Comparison of ENCODE assay signal across 11 mouse cellular contexts in the genomic region with DNA sequence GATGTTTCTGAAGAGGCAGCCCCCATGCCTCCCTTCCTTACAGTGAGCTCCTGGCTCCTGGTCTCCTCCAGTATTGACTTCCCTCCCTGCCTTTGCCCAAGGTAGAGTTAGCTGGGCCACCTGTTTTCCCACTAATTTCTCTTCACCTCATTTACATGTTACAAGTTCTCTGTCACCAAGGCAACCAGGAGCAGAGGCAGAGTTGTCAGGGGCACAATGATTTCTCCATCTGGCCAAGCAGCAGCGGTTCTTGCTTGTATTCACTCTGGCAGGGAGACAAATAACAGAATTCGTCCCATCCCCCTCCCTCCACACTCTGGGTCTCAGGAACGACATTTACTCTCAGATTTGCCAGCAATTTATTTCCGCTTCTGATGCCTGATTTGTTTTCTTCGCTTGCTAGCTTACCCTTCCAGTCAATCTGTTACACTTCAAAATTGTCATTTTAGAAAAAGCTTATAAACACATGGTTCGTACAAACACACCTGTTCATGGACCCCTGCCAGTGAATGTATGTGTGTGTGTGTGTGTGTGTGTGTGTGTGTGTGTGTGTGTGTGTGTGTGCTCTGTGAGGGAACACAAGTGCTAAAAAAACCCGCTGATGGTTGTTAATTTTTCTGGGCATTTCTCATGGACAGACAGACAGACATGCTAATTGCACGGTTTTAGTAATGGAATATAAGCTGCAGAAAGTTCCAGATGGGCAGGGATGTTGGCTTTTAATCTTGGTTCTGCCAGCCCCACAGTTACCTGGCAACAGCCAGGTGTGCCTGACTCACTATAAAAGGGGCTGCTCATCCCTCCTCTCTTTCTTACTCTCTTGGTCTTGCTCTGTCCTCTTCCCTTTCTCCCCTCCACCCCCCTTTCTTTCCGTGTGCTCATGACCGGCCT.
A peak's percentile ranks its signal among the peaks of the same experiment; 100 is the strongest.
DNase-seq lines count a peak whose midpoint lies in the region; ATAC-seq lines count a peak whose summit lies in the region.
"Had no signal": no experiment of that assay in that cellular context is flagged by ENCODE, and none has a peak within 500 bp of the region (broad histone marks: within the 10 kb centered on the region; RNA-seq: fewer than 3 reads in every experiment).

No protein-coding gene starts in this region.

- no peak for ATAC-seq in midbrain, embryonic 11.5 days (ENCODE audit: low FRiP score)
- 0 out of 2 replicates have a peak, but pooled peaks have one; percentile 35 for ATAC-seq in hindbrain, embryonic 11.5 days (ENCODE audit: low FRiP score)

- no peak overlapping the region for H3K4me2 ChIP-seq in midbrain, embryonic 11.5 days
- no peak overlapping the region for H3K4me2 ChIP-seq in hindbrain, embryonic 11.5 days (replicated peaks; ENCODE audit: low read depth, low read length)
- H3K4me2 ChIP-seq: embryonic facial prominence, embryonic 13.5 days had no signal

- H3K9ac ChIP-seq in midbrain, embryonic 11.5 days (ENCODE audit: low read length) = no peak overlapping the region
- H3K9ac ChIP-seq in hindbrain, embryonic 11.5 days (ENCODE audit: low read depth, low read length) = no peak overlapping the region
- H3K9ac ChIP-seq: embryonic facial prominence, embryonic 13.5 days had no signal

- H3K27me3 ChIP-seq in midbrain, embryonic 11.5 days (ENCODE audit: control insufficient read depth, insufficient read depth, low read length) = no peaks in the 10 kb centered on the region
- no peaks in the 10 kb centered on the region for H3K27me3 ChIP-seq in midbrain, embryonic 10.5 days (ENCODE audit: low read depth, poor library complexity, severe bottlenecking)
- no peaks in the 10 kb centered on the region for H3K27me3 ChIP-seq in hindbrain, embryonic 11.5 days (ENCODE audit: control insufficient read depth, insufficient read depth, low read length)
- H3K27me3 ChIP-seq: embryonic facial prominence, embryonic 13.5 days had no signal

- WGBS in midbrain, embryonic 11.5 days = 45% methylated on average over 9 of the region's 10 CpGs
- 62% methylated on average over 10 of the region's 10 CpGs for WGBS in midbrain, embryonic 10.5 days
- 44% methylated on average over 9 of the region's 10 CpGs for WGBS in hindbrain, embryonic 11.5 days

- DNase-seq in midbrain, embryonic 11.5 days (ENCODE audit: low spot score, missing footprints) = peak; percentile 84
- DNase-seq in midbrain, embryonic 10.5 days (ENCODE audit: low spot score) = no peak
- DNase-seq in hindbrain, embryonic 11.5 days (ENCODE audit: low spot score) = peak; percentile 51
- DNase-seq in left cerebral cortex, postnatal 4 days = peak; percentile 37
- peak; percentile 31 for DNase-seq in right cerebral cortex, postnatal 25 days
- DNase-seq in kidney, adult 18-20 months = no peak
- DNase-seq in spleen, adult 12 weeks (ENCODE audit: low spot score) = no peak
- no peak for DNase-seq in heart, postnatal 36 days
- DNase-seq: adrenal gland, postnatal 36 days; liver had no signal

- H3K27ac ChIP-seq in midbrain, embryonic 11.5 days (ENCODE audit: low read depth, low read length) = no peak overlapping the region
- no peak overlapping the region for H3K27ac ChIP-seq in midbrain, embryonic 10.5 days (replicated peaks)
- no peak overlapping the region for H3K27ac ChIP-seq in hindbrain, embryonic 11.5 days (ENCODE audit: low read depth, low read length)
- H3K27ac ChIP-seq: embryonic facial prominence, embryonic 13.5 days had no signal

- H3K4me3 ChIP-seq in midbrain, embryonic 11.5 days (ENCODE audit: low read depth, low read length) = no peak overlapping the region
- no peak overlapping the region for H3K4me3 ChIP-seq in midbrain, embryonic 10.5 days
- no peak overlapping the region for H3K4me3 ChIP-seq in hindbrain, embryonic 11.5 days (ENCODE audit: low read depth, low read length)
- H3K4me3 ChIP-seq: embryonic facial prominence, embryonic 13.5 days had no signal

- no peaks in the 10 kb centered on the region for H3K9me3 ChIP-seq in midbrain, embryonic 11.5 days (ENCODE audit: control insufficient read depth, low read length)
- H3K9me3 ChIP-seq in midbrain, embryonic 10.5 days (replicated peaks) = no peaks in the 10 kb centered on the region
- no peaks in the 10 kb centered on the region for H3K9me3 ChIP-seq in hindbrain, embryonic 11.5 days (ENCODE audit: control insufficient read depth, low read length)
- H3K9me3 ChIP-seq: embryonic facial prominence, embryonic 13.5 days had no signal

- intact Hi-C loops in left cerebral cortex, postnatal 4 days (cut with DNase I) = no loop called here
- intact Hi-C loops in heart, postnatal 36 days (cut with DNase I) = no loop called here

- no peaks in the 10 kb centered on the region for H3K36me3 ChIP-seq in midbrain, embryonic 11.5 days (ENCODE audit: control insufficient read depth, insufficient read depth, low read length)
- H3K36me3 ChIP-seq in midbrain, embryonic 10.5 days = no peaks in the 10 kb centered on the region
- H3K36me3 ChIP-seq in hindbrain, embryonic 11.5 days (ENCODE audit: control insufficient read depth, insufficient read depth, low read length) = no peaks in the 10 kb centered on the region
- H3K36me3 ChIP-seq: embryonic facial prominence, embryonic 13.5 days had no signal

- H3K4me1 ChIP-seq in midbrain, embryonic 11.5 days (ENCODE audit: control insufficient read depth, insufficient read depth, low read length) = peaks cover 4% of the 10 kb centered on the region; the same call in 1 of the 2 replicates
- peaks cover 16% of the 10 kb centered on the region for H3K4me1 ChIP-seq in midbrain, embryonic 10.5 days
- H3K4me1 ChIP-seq in hindbrain, embryonic 11.5 days (replicated peaks; ENCODE audit: control insufficient read depth, insufficient read depth, low read length) = no peaks in the 10 kb centered on the region

Comparison
In these comparisons a context has a peak if more than half of its experiments do, and no peak if none do; other contexts are left out.
1. DNase-seq: peak in midbrain, embryonic 11.5 days (single experiment), hindbrain, embryonic 11.5 days (single experiment), left cerebral cortex, postnatal 4 days (single experiment) and right cerebral cortex, postnatal 25 days (single experiment); none in midbrain, embryonic 10.5 days (single experiment), kidney, adult 18-20 months (single experiment), spleen, adult 12 weeks (single experiment) and heart, postnatal 36 days (0 of 2).